Mouse (Mus musculus): ENCODE measurements around the gene Ssbp1.
A peak's percentile ranks its signal among the peaks of the same experiment; 100 is the strongest.

The Ssbp1 gene

GRCm38 (mm10) chr6:40465710-40466109 is 5.4 kb upstream of the Ssbp1 start:
- peak; percentile 2 for DNase-seq (ENCODE audit: low spot score)

GRCm38 (mm10) chr6:40471720-40472010 is 513 bp downstream of the Ssbp1 start:
- DNase-seq (ENCODE audit: low spot score): peak; percentile 70

GRCm38 (mm10) chr6:40476132-40476531 is 5.0 kb downstream of the Ssbp1 start:
- no peak for DNase-seq (ENCODE audit: low spot score)

- peak; percentile 28 for DNase-seq (ENCODE audit: low spot score)
Measured at GRCm38 (mm10) chr6:40479705-40480104, 8.6 kb downstream of the Ssbp1 start.

- no peak for DNase-seq (ENCODE audit: low spot score)
Measured at GRCm38 (mm10) chr6:40482318-40482717, 11.2 kb downstream of the Ssbp1 start.

GRCm38 (mm10) chr6:40490933-40491332 is 19.8 kb downstream of the Ssbp1 start, which contains the start of gene Tas2r137:
Gene Tas2r137, plus strand, starts transcription at chr6:40491233.
- no peak for DNase-seq (ENCODE audit: low spot score)

GRCm38 (mm10) chr6:40493229-40493628 is 22.1 kb downstream of the Ssbp1 start, which contains the start of gene Tas2r108:
Gene Tas2r108, plus strand, starts transcription at chr6:40493529.
- DNase-seq (ENCODE audit: low spot score): no peak

- no peak for DNase-seq (ENCODE audit: low spot score)
Measured at GRCm38 (mm10) chr6:40519408-40519807, 48.3 kb downstream of the Ssbp1 start, which contains the start of gene Prss37. Gene Prss37, minus strand, starts transcription at chr6:40519508.
